Mouse (Mus musculus) duodenum, adult 2 months (tissue): ENCODE results near the gene Rnf150. TPM values are rescaled to one million over a fixed set of nuclear protein-coding genes. Genes with fewer than 3 reads are reported as not detected.

ENCODE experiments used
- polyA plus RNA-seq: library from polyadenylated mRNA; depleted of rRNA; stranded (reverse); fragments of >200 nt; gene quantifications from 2 replicates; pipeline ENCODE4 v1.2.3, GENCODE M21; 2012; ENCODE audit warnings: low replicate concordance; rRNA removed

The Rnf150 gene
- polyA plus RNA-seq: 0.34 and 0.47 TPM in 2 replicates

DNA sequence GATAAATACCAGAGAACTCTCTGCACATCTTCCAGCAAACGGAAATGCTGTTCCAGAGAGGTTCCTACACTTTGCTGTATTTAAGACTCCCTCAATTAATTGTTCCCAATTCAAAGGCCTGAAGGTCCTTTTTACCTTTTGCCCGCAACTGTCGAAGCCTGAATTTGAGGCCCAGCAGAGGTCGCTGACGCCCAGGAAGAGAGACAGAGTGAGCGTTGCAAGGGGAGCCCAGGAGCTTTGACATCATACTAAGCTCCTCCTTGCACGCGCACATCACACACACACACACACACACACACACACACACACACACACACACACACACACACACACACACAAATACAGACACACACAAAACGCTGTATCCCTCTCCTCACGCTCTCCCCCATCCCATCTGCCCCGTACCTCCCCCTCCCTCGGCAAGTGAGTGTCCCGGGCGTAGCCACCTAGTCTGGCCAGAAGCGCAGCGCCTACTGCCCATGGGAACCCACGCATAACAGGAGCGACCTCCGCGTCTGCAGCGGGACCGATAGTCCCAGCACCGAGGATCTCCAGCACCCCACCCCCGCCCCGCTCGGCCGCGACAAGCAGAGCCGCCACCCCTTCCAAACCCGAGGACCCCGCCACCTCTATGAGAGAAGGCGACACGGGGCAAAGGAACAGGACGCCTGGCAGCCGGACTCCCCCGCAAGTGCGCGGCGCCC is at the start of gene Rnf150:
Rnf150 (plus strand) TSS at position 316 of the 704 bp plus-strand sequence.

Other genes starting within 250 kb of the Rnf150 start
- gene Zfp330, start 89.2 kb upstream of the Rnf150 start, polyA plus RNA-seq: 1.8 and 2.0 TPM in 2 replicates